Comparison of ENCODE assay signal across 22 mouse cellular contexts in the genomic region with DNA sequence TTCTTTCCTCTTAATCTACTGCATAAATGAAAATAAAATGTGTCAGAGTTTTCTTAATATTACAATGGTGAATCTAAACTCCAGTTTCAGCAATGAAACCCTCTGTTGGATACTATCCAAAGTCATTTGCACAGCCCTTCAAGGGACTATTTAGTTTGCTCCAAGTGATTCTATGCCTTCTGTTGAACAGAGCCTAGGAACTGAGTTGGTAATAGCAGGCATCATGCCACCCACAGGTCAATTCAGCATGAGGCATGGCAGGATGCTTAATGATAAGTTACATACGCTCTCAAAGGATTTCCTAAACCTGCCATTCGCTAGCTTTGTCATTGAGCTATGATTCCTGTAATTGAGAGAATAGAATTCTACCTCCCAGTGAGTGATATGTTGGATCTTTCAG.
"Had no signal": no experiment of that assay in that cellular context is flagged by ENCODE, and none has a peak within 500 bp of the region (broad histone marks: within the 10 kb centered on the region; RNA-seq: fewer than 3 reads in every experiment).

No protein-coding gene starts in this region.

- H3K4me3 ChIP-seq: kidney, embryonic 15.5 days; limb, embryonic 10.5 days; limb, embryonic 13.5 days; liver, embryonic 13.5 days; midbrain, embryonic 12.5 days; midbrain, embryonic 15.5 days; myocyte had no signal

- H3K4me1 ChIP-seq: kidney, embryonic 15.5 days; liver, embryonic 13.5 days had no signal

- H3K27me3 ChIP-seq: kidney, embryonic 15.5 days; limb, embryonic 13.5 days; liver, embryonic 13.5 days; midbrain, embryonic 12.5 days; midbrain, embryonic 15.5 days; neural tube, embryonic 15.5 days had no signal

- H3K36me3 ChIP-seq: kidney, embryonic 15.5 days; limb, embryonic 10.5 days; limb, embryonic 13.5 days; liver, embryonic 13.5 days; midbrain, embryonic 12.5 days; midbrain, embryonic 15.5 days; neural tube, embryonic 15.5 days had no signal

- H3K27ac ChIP-seq: kidney, embryonic 15.5 days; limb, embryonic 10.5 days; limb, embryonic 13.5 days; liver, embryonic 13.5 days; midbrain, embryonic 12.5 days; stomach, postnatal 0 days had no signal

- H3K9ac ChIP-seq: kidney, embryonic 15.5 days; limb, embryonic 13.5 days; liver, embryonic 13.5 days; midbrain, embryonic 12.5 days; midbrain, embryonic 15.5 days had no signal

- DNase-seq: kidney, adult 8-10 months; kidney, postnatal 10 days; kidney, postnatal 36 days; liver; liver, embryonic 13.5 days; lung, adult 2 months; lung, postnatal 14 days; lung, postnatal 4 days; right cerebral cortex, adult 18-20 months; right cerebral cortex, postnatal 14 days; right cerebral cortex, postnatal 4 days; thymus, adult 2 months; thymus, postnatal 14 days; thymus, postnatal 4 days had no signal

- H3K9me3 ChIP-seq: kidney, embryonic 15.5 days; limb, embryonic 10.5 days; limb, embryonic 13.5 days; liver, embryonic 13.5 days; midbrain, embryonic 12.5 days; midbrain, embryonic 15.5 days; neural tube, embryonic 15.5 days had no signal

- H3K4me2 ChIP-seq: liver, embryonic 13.5 days; midbrain, embryonic 12.5 days; midbrain, embryonic 15.5 days had no signal

- ATAC-seq: midbrain, embryonic 15.5 days had no signal
